Mouse (Mus musculus) hindbrain, embryonic 14.5 days (tissue): ENCODE data around the gene Pole4. TPM values are rescaled to one million over a fixed set of nuclear protein-coding genes. Genes with fewer than 3 reads are reported as not detected.

ENCODE experiments used
- ATAC-seq: fragments of 200-750 bp; cut with Nextera tagmentation; 2 replicates; pipeline ENCODE4 v1.8.0; 2017; ENCODE audit warnings: moderate number of reproducible peaks, mild to moderate bottlenecking, moderate TSS enrichment, moderate library complexity; ENCODE audit not compliant: low FRiP score
- DNase-seq: peaks from one replicate; pipeline ENCODE4 v3.0.0-alpha.2; 2015; ENCODE audit warnings: low spot score
- H3K27ac ChIP-seq: fragments of 300-500 bp; sonication (generic); 2 replicates; pipeline ENCODE4 v1.5.1; 2014; ENCODE audit warnings: mild to moderate bottlenecking, moderate library complexity
- H3K27me3 ChIP-seq: fragments of 300-500 bp; sonication (generic); 2 replicates; pipeline ENCODE4 v1.6.1; 2014; ENCODE audit warnings: mild to moderate bottlenecking, low read length, mixed read lengths; ENCODE audit not compliant: control insufficient read depth, insufficient read depth
- H3K36me3 ChIP-seq: fragments of 300-500 bp; sonication (generic); replicated peaks from 2 replicates; pipeline ENCODE4 v1.6.1; 2014; ENCODE audit not compliant: control insufficient read depth, insufficient read depth
- H3K4me1 ChIP-seq: fragments of 300-500 bp; sonication (generic); replicated peaks from 2 replicates; pipeline ENCODE4 v1.6.1; 2014; ENCODE audit warnings: antibody characterized with exemption, low read length, mixed read lengths; ENCODE audit not compliant: control insufficient read depth, insufficient read depth
- H3K4me2 ChIP-seq: fragments of 300-500 bp; sonication (generic); replicated peaks from 2 replicates; pipeline ENCODE4 v1.6.1; 2014; ENCODE audit warnings: mild to moderate bottlenecking, moderate library complexity
- H3K4me3 ChIP-seq: fragments of 300-500 bp; sonication (generic); replicated peaks from 2 replicates; pipeline ENCODE4 v1.5.1; 2014; ENCODE audit warnings: mild to moderate bottlenecking, low read length
- H3K9ac ChIP-seq: fragments of 300-500 bp; sonication (generic); 2 replicates; pipeline ENCODE4 v1.6.1; 2014
- H3K9me3 ChIP-seq: fragments of 300-500 bp; sonication (generic); 2 replicates; pipeline ENCODE4 v1.6.1; 2016; ENCODE audit warnings: low read length; ENCODE audit not compliant: control insufficient read depth
- WGBS: fragments of 180-500 bp; shearing (Covaris S2); extraction: QIAGEN DNeasy Blood & Tissue Kit; methylation state at CpG from one replicate; pipeline ENCODE4 v1.1.7; 2014; 5-methylcytosine and 5-hydroxymethylcytosine counted together
- polyA plus RNA-seq: library from polyadenylated mRNA; unstranded; fragments of >200 nt; fragmentation: Nextera tagmentation; extraction: Ambion mirVana; gene quantifications from 2 replicates; pipeline ENCODE4 v1.2.1, GENCODE M21; 2014

Gene Pole4
- polyA plus RNA-seq, 1 experiment from 2014 or later: 157 TPM

GRCm38 (mm10) chr6:82744553-82744952 is 39.4 kb upstream of the Pole4 start:
- no peaks in the 10 kb centered on the region for H3K4me1 ChIP-seq
- H3K9me3 ChIP-seq: no peaks in the 10 kb centered on the region
- DNase-seq (no peak), ATAC-seq (no peak)
- no peak overlapping the region for H3K9ac ChIP-seq
- H3K36me3 ChIP-seq: no peaks in the 10 kb centered on the region
- no peak overlapping the region for H3K4me3 ChIP-seq
- no peak overlapping the region for H3K4me2 ChIP-seq
- 95% methylated on average over 9 of the region's 9 CpGs for WGBS
- H3K27ac ChIP-seq: no peak overlapping the region
- no peaks in the 10 kb centered on the region for H3K27me3 ChIP-seq

DNA sequence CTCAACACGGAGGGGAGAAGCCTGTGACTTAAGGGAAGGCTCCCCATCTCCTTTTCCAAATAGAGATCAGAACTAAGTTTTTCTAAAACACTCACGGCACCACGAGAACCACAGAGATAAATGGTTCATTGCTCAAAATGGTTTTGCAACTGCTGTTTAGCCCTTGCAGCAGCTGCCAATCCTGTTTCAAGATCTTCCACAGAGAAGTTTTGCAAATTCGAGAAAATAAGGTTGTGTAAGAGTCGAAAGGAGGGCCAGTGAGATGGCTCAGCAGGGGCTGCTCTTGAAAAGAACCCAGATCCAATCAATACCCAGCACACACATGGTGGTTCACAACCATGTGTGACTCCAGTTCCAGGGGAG is 36.3 kb upstream of the Pole4 start:
- Histone ChIP-seq H3K9me3 (no peaks in the 10 kb centered on the region), H3K36me3 (no peaks in the 10 kb centered on the region), H3K4me3 (no peak overlapping the region), H3K4me1 (no peaks in the 10 kb centered on the region), H3K9ac (no peak overlapping the region), H3K27ac (no peak overlapping the region), H3K27me3 (no peaks in the 10 kb centered on the region), H3K4me2 (no peak overlapping the region)
- no peak for DNase-seq
- 81% methylated on average over 5 of the region's 5 CpGs for WGBS
- no peak for ATAC-seq

DNA sequence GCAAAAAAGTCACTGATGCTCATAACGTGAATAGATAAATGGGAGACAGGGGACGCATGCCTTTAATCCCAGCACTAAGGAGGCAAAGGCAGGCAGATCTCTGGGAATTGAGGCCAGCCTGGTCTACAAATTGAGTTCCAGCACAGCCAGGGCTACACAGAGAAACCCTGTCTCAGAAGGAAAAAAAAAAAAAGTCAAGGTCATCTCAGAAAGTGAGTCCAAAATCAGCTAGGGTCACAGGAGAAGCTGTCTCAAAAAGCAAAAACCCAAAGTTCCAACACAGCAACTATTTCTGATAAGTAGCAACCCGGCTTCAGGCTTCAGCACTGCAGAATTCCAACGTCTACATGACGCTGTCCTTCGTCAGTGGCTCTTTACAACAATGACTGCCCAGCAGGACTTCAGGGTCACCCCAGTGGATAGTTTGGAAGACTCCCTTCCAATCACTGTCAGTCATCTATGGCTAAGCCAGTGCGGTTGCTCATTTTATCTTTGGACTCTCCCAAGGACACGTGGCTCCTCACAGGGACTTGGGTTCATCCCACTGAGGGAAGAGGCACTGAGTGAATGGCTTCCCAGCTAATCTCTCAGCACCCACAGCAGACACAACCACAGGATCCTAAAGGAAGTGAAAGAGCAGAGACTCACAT is 35.8 kb upstream of the Pole4 start:
- Histone ChIP-seq H3K27me3 (no peaks in the 10 kb centered on the region), H3K27ac (no peak overlapping the region), H3K9me3 (no peaks in the 10 kb centered on the region), H3K4me2 (no peak overlapping the region), H3K36me3 (no peaks in the 10 kb centered on the region), H3K4me3 (no peak overlapping the region), H3K4me1 (no peaks in the 10 kb centered on the region), H3K9ac (no peak overlapping the region)
- ATAC-seq (no peak), DNase-seq (no peak)
- WGBS: 81% methylated on average over 8 of the region's 8 CpGs

DNA sequence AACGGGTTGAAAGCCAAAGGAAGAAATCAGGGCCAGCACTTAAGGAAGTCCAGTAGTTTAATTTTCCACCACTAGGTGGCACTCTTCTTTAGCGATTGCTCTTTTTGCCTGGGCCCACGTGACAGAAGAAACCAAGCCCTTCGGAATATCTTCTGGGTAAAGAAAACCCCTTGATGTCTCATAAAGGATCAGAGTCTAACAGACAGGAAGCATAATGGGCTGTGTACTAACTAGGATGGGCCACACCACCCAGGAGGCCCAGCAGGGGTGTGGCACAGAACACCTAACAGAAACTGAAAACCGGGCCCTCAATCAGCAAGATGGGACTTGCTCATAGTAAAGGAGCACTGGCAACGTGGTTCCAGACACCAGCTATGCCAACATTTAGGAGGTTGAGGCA is 35.1 kb upstream of the Pole4 start:
- H3K27ac ChIP-seq: no peak overlapping the region
- no peaks in the 10 kb centered on the region for H3K27me3 ChIP-seq
- ATAC-seq: peak; percentile 46
- H3K9ac ChIP-seq: no peak overlapping the region
- no peak overlapping the region; the same call in 1 of the 2 replicates for H3K4me2 ChIP-seq
- peak; percentile 92 for DNase-seq
- H3K9me3 ChIP-seq: no peaks in the 10 kb centered on the region
- H3K4me3 ChIP-seq: no peak overlapping the region
- H3K36me3 ChIP-seq: no peaks in the 10 kb centered on the region
- WGBS: 36% methylated on average over 6 of the region's 6 CpGs
- H3K4me1 ChIP-seq: no peaks in the 10 kb centered on the region

GRCm38 (mm10) chr6:82737634-82738540 is 32.7 kb upstream of the Pole4 start:
- no peaks in the 10 kb centered on the region for H3K9me3 ChIP-seq
- no peaks in the 10 kb centered on the region for H3K27me3 ChIP-seq
- DNase-seq: no peak
- H3K36me3 ChIP-seq: no peaks in the 10 kb centered on the region
- no peak for ATAC-seq
- H3K27ac ChIP-seq: no peak overlapping the region
- no peak overlapping the region for H3K4me2 ChIP-seq
- no peak overlapping the region for H3K9ac ChIP-seq
- WGBS: 92% methylated on average over 27 of the region's 27 CpGs
- H3K4me1 ChIP-seq: no peaks in the 10 kb centered on the region
- no peak overlapping the region for H3K4me3 ChIP-seq

- H3K4me2 ChIP-seq: no peak overlapping the region
- H3K27me3 ChIP-seq: no peaks in the 10 kb centered on the region
- WGBS: 79% methylated on average over 25 of the region's 25 CpGs
- no peaks in the 10 kb centered on the region for H3K36me3 ChIP-seq
- H3K4me3 ChIP-seq: no peak overlapping the region
- H3K9ac ChIP-seq: no peak overlapping the region
- H3K27ac ChIP-seq: no peak overlapping the region
- ATAC-seq (no peak), DNase-seq (no peak)
- H3K4me1 ChIP-seq: no peaks in the 10 kb centered on the region
- H3K9me3 ChIP-seq: no peaks in the 10 kb centered on the region
These were observed 31.7 kb upstream of the Pole4 start for GRCm38 (mm10) chr6:82736626-82737600.

DNA sequence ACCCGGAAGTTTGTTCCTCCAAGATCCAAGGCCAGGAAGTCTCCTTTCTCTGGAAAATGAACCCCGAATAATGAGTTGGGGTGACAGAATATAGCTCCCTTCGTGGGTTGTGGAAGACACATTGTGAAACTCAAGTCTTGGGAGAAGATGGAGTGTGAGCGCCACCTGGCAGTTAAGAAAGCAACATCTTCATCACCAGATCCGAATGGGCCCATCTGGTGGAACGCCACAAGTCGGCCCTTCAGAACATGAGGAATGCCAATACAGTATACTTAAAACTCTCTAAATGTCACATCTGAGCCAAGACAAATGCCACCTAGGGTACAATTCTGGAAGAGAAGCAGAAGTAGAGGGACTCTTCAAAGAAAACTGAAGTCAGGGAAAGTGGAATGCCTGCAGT is 30.2 kb upstream of the Pole4 start:
- DNase-seq (peak; percentile 40), ATAC-seq (no peak)
- Histone ChIP-seq H3K4me3 (no peak overlapping the region), H3K27me3 (no peaks in the 10 kb centered on the region), H3K9me3 (no peaks in the 10 kb centered on the region), H3K4me2 (no peak overlapping the region), H3K36me3 (no peaks in the 10 kb centered on the region), H3K9ac (no peak overlapping the region), H3K27ac (no peak overlapping the region), H3K4me1 (no peaks in the 10 kb centered on the region)
- 88% methylated on average over 7 of the region's 7 CpGs for WGBS

GRCm38 (mm10) chr6:82728635-82729034 is 23.5 kb upstream of the Pole4 start:
- H3K27ac ChIP-seq: no peak overlapping the region
- H3K27me3 ChIP-seq: no peaks in the 10 kb centered on the region
- 90% methylated on average over 21 of the region's 21 CpGs for WGBS
- no peak overlapping the region for H3K4me2 ChIP-seq
- H3K9ac ChIP-seq: no peak overlapping the region
- ATAC-seq (no peak), DNase-seq (no peak)
- H3K9me3 ChIP-seq: no peaks in the 10 kb centered on the region
- H3K36me3 ChIP-seq: no peaks in the 10 kb centered on the region
- H3K4me3 ChIP-seq: no peak overlapping the region
- no peaks in the 10 kb centered on the region for H3K4me1 ChIP-seq

DNA sequence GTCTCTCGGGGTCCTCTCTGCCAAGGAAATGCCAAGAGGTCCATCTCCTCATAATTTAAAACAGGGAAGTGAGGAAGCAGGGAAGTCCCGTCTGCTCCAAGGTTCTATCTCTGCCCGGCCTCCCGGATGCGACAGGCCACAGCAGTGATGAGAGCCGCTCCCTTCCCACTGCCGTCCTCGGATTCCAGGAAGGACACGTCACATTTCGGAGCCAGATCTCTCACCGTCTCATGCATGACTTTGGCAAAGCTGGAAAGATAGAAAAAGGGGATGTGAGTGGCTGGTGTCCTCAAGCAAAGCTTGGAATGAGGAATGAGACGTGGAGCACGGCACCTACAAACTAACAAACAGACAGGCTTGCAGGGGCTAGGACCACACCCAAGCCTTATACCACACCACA is 22.0 kb upstream of the Pole4 start:
- H3K4me1 ChIP-seq: no peaks in the 10 kb centered on the region
- H3K9me3 ChIP-seq: no peaks in the 10 kb centered on the region
- 94% methylated on average over 13 of the region's 13 CpGs for WGBS
- no peak overlapping the region for H3K9ac ChIP-seq
- no peaks in the 10 kb centered on the region for H3K36me3 ChIP-seq
- DNase-seq (no peak), ATAC-seq (no peak)
- no peak overlapping the region for H3K4me2 ChIP-seq
- H3K27ac ChIP-seq: no peak overlapping the region
- no peaks in the 10 kb centered on the region for H3K27me3 ChIP-seq
- H3K4me3 ChIP-seq: no peak overlapping the region
